Mouse (Mus musculus): ENCODE results near the gene Fam198a. TPM values are rescaled to one million over a fixed set of nuclear protein-coding genes. Genes with fewer than 3 reads are reported as not detected.

Gene Fam198a
- polyA plus RNA-seq, 1 experiment from 2014 or later = 6.7 TPM

DNA sequence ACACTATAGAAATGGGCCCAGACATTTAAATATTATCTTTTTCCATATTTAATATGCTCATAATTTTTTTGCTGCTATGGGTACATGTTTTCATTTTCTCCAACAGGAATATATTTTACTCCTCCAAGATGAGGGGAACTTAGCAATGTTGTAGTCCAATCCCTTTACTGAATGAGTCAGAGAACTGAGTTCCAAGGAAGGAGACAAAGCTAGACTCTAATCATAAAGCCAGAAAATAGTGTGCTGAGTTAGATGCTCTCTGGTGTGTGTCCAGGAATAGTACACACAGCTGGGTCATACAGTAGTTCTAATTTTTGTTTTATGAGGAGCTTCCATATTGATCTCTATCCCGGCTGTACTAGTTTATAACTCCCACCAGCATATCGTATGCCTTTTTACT, 55.4 kb downstream of the Fam198a start:
- no peak overlapping the region for H3K4me3 ChIP-seq (replicated peaks; ENCODE audit: low read length)
- H3K27me3 ChIP-seq (ENCODE audit: control insufficient read depth, insufficient read depth, low read length) = no peaks in the 10 kb centered on the region
- no peak overlapping the region for H3K9ac ChIP-seq (ENCODE audit: low read length)
- no peak overlapping the region for H3K4me2 ChIP-seq (ENCODE audit: low read depth, low read length)
- H3K9me3 ChIP-seq (replicated peaks; ENCODE audit: control insufficient read depth, low read length) = no peaks in the 10 kb centered on the region
- no peak for ATAC-seq (ENCODE audit: insufficient read depth, low FRiP score)
- 80% methylated on average over 2 of the region's 2 CpGs for WGBS
- H3K4me1 ChIP-seq (ENCODE audit: control insufficient read depth, insufficient read depth, low read length) = no peaks in the 10 kb centered on the region
- no peak overlapping the region for H3K27ac ChIP-seq (ENCODE audit: low read length)
- H3K36me3 ChIP-seq (ENCODE audit: control insufficient read depth, insufficient read depth, low read length) = no peaks in the 10 kb centered on the region

DNA sequence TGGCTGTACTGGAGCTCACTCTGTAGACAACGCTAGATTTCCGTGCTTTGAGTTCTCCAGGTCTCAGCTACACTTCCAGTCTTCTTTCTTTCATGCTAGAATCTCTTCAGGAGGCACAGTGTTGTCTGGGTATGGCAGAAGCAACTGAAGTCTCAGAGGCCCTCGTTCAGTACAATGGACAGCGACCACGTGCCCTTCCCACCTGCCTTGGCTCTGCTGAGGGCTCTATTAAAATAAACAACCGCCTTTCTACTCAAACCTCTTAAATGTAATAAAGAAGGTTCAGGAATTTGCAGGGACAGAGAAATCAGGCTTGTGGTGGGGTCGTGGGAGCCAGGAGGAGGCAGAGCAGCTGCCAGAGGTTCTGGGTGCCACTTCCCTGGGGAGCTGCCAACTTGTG, 55.8 kb downstream of the Fam198a start:
- ATAC-seq (ENCODE audit: insufficient read depth, low FRiP score) = peak; percentile 53; the same call in 1 of the 2 replicates
- Histone ChIP-seq H3K36me3 (ENCODE audit: control insufficient read depth, insufficient read depth, low read length) (no peaks in the 10 kb centered on the region), H3K9me3 (replicated peaks; ENCODE audit: control insufficient read depth, low read length) (no peaks in the 10 kb centered on the region), H3K27me3 (ENCODE audit: control insufficient read depth, insufficient read depth, low read length) (no peaks in the 10 kb centered on the region), H3K4me1 (ENCODE audit: control insufficient read depth, insufficient read depth, low read length) (no peaks in the 10 kb centered on the region), H3K27ac (ENCODE audit: low read length) (no peak overlapping the region), H3K4me2 (ENCODE audit: low read depth, low read length) (no peak overlapping the region), H3K9ac (ENCODE audit: low read length) (no peak overlapping the region), H3K4me3 (replicated peaks; ENCODE audit: low read length) (no peak overlapping the region)
- WGBS = 4% methylated on average over 7 of the region's 7 CpGs

DNA sequence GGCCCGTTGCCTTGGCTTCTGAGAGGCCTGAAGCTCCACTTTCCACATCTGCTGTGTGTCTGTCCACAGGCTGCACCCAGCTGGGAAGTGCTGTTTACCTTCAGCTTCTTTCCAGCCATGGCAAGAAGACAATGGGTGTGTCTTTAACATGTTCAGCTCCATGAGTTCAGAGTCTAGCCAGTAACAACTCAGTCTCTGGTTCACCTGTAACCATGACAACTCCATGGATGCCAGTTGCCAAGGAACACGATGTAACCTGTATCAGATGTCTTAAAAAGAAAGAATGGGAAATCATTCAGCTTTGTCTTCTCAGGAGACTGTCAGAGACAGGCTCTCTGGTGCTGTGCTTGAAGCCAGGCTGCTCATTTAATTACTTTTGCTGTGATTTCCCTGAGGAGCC, 58.1 kb downstream of the Fam198a start:
- WGBS = 38% methylated on average over 2 of the region's 2 CpGs
- no peak for ATAC-seq (ENCODE audit: insufficient read depth, low FRiP score)

DNA sequence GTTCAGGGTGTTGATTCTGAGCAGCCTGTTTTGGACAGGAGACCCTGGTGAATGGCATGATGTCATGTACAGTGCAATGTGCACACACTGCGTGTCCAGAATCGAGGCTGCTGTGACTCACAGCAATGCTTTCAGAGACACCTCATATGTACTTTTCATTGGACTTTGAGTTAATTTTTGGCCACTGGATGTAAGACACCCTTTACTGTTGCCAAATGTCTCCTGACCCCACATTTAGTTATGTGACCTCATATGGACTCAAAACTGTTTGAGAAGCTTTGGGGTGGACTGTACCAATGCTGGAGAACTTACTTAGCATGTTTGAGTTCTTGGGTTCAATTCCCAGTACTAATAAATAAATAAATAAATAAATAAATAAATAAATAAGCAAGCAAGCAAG, 60.0 kb downstream of the Fam198a start:
- no peaks in the 10 kb centered on the region for H3K27me3 ChIP-seq (ENCODE audit: control insufficient read depth, insufficient read depth, low read length)
- 68% methylated on average over 2 of the region's 2 CpGs for WGBS

More for the DNA sequence above, 58.1 kb downstream of the Fam198a start:
- Histone ChIP-seq H3K27ac (ENCODE audit: low read length) (no peak overlapping the region), H3K4me1 (ENCODE audit: control insufficient read depth, insufficient read depth, low read length) (no peaks in the 10 kb centered on the region), H3K4me3 (replicated peaks; ENCODE audit: low read length) (no peak overlapping the region), H3K27me3 (ENCODE audit: control insufficient read depth, insufficient read depth, low read length) (no peaks in the 10 kb centered on the region), H3K4me2 (ENCODE audit: low read depth, low read length) (no peak overlapping the region), H3K9me3 (replicated peaks; ENCODE audit: control insufficient read depth, low read length) (no peaks in the 10 kb centered on the region), H3K36me3 (ENCODE audit: control insufficient read depth, insufficient read depth, low read length) (no peaks in the 10 kb centered on the region), H3K9ac (ENCODE audit: low read length) (no peak overlapping the region)

DNA sequence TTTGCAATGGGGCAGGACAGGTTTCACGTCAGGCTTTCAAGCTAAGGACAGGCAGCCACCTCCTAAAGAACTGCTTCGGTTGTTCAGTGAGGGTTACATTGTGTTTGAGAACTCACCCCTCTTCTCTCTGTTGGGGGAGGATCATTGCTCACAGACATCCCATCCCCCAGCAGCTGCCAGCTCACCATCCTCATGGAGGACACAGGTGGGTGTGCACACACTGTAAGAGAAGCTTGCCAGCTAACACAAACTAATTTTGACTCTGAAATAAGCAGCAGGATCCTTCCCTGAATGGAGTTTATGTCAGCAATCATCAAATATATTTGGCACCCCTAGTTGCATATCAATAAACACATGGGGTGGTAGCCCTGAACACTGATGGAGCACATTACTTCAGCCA, 62.0 kb downstream of the Fam198a start:
- Histone ChIP-seq H3K27ac (ENCODE audit: low read length) (no peak overlapping the region), H3K4me2 (ENCODE audit: low read depth, low read length) (no peak overlapping the region), H3K4me3 (replicated peaks; ENCODE audit: low read length) (no peak overlapping the region), H3K9ac (ENCODE audit: low read length) (no peak overlapping the region), H3K27me3 (ENCODE audit: control insufficient read depth, insufficient read depth, low read length) (no peaks in the 10 kb centered on the region), H3K9me3 (replicated peaks; ENCODE audit: control insufficient read depth, low read length) (no peaks in the 10 kb centered on the region), H3K36me3 (ENCODE audit: control insufficient read depth, insufficient read depth, low read length) (no peaks in the 10 kb centered on the region), H3K4me1 (ENCODE audit: control insufficient read depth, insufficient read depth, low read length) (no peaks in the 10 kb centered on the region)
- ATAC-seq (ENCODE audit: insufficient read depth, low FRiP score) = no peak
- WGBS = 78% methylated on average over 2 of the region's 2 CpGs

More for the DNA sequence above, 60.0 kb downstream of the Fam198a start:
- Histone ChIP-seq H3K4me2 (ENCODE audit: low read depth, low read length) (no peak overlapping the region), H3K9ac (ENCODE audit: low read length) (no peak overlapping the region), H3K4me3 (replicated peaks; ENCODE audit: low read length) (no peak overlapping the region), H3K9me3 (replicated peaks; ENCODE audit: control insufficient read depth, low read length) (no peaks in the 10 kb centered on the region), H3K27ac (ENCODE audit: low read length) (no peak overlapping the region), H3K4me1 (ENCODE audit: control insufficient read depth, insufficient read depth, low read length) (no peaks in the 10 kb centered on the region), H3K36me3 (ENCODE audit: control insufficient read depth, insufficient read depth, low read length) (no peaks in the 10 kb centered on the region)
- no peak for ATAC-seq (ENCODE audit: insufficient read depth, low FRiP score)

DNA sequence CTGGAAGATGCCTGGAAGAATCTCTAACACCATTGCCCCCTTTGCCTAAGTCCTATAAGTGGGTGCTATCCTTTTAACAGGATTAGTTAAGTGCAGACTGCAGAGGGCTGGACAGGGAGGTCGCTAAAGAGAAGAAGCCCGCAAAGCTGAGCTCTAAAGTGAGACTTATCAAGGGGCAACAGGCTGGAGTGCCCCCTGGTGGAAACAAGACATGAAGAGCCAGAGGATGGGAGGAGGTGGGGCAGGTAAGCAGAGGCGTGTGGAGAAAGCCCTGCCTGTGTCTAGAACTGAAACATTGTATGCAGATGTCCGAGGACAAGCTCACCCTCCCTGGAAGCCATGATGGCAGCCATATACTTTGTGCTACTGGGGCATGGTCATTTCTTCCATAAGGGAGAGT, 62.8 kb downstream of the Fam198a start:
- Histone ChIP-seq H3K4me1 (ENCODE audit: control insufficient read depth, insufficient read depth, low read length) (no peaks in the 10 kb centered on the region), H3K27ac (ENCODE audit: low read length) (no peak overlapping the region), H3K27me3 (ENCODE audit: control insufficient read depth, insufficient read depth, low read length) (no peaks in the 10 kb centered on the region), H3K9me3 (replicated peaks; ENCODE audit: control insufficient read depth, low read length) (no peaks in the 10 kb centered on the region), H3K4me2 (ENCODE audit: low read depth, low read length) (no peak overlapping the region), H3K4me3 (replicated peaks; ENCODE audit: low read length) (no peak overlapping the region), H3K9ac (ENCODE audit: low read length) (no peak overlapping the region), H3K36me3 (ENCODE audit: control insufficient read depth, insufficient read depth, low read length) (no peaks in the 10 kb centered on the region)
- WGBS = 64% methylated on average over 4 of the region's 4 CpGs
- ATAC-seq (ENCODE audit: insufficient read depth, low FRiP score) = no peak

DNA sequence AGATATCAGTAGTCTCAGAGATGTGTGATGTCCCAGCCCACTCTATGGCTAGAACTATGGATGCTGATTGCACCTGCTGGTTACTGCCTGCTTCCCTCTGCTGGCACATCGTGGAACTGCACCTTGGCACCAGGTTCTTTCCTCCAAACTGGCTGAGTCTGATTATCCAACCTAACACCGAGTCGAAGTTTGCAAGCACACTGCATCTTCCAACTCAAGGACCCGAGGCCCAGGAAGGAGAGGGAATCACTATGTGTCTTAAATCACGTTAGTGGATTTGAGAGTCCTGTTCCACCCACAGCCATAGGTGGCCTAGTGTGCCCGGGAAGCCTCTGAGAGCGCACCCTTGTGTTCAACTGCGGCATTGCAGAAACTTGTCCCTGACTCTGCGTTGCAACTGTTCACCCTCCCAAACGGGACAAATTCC, 63.5 kb downstream of the Fam198a start:
- Histone ChIP-seq H3K4me1 (ENCODE audit: control insufficient read depth, insufficient read depth, low read length) (0 out of 2 replicates have a peak, but pooled peaks cover 4% of the 10 kb centered on the region), H3K4me2 (ENCODE audit: low read depth, low read length) (no peak overlapping the region), H3K27ac (ENCODE audit: low read length) (no peak overlapping the region), H3K4me3 (replicated peaks; ENCODE audit: low read length) (no peak overlapping the region), H3K9me3 (replicated peaks; ENCODE audit: control insufficient read depth, low read length) (no peaks in the 10 kb centered on the region), H3K36me3 (ENCODE audit: control insufficient read depth, insufficient read depth, low read length) (no peaks in the 10 kb centered on the region), H3K9ac (ENCODE audit: low read length) (no peak overlapping the region), H3K27me3 (ENCODE audit: control insufficient read depth, insufficient read depth, low read length) (no peaks in the 10 kb centered on the region)
- WGBS = 11% methylated on average over 10 of the region's 10 CpGs
- ATAC-seq (ENCODE audit: insufficient read depth, low FRiP score) = no peak

DNA sequence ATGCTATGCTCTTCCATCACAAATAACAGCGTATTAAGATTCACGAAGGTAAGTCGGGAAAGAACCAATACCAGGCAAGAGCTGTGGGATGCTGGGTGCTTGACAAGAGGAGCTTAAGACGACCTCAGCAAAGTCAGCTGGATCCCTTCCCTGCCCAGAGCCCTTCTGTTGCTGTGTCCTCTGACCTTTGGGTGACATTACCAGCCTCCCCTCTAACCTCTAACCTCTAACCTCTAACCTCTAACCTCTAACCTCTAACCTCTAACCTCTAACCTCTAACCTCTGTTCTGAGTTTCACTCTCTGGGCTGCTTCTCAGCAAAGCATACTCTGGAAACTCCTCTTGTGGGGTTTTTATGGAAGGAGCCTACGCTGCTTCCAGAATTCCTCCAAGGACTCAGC, 67.3 kb downstream of the Fam198a start:
- H3K4me2 ChIP-seq (ENCODE audit: low read depth, low read length) = no peak overlapping the region
- ATAC-seq (ENCODE audit: insufficient read depth, low FRiP score) = no peak
- H3K27ac ChIP-seq (ENCODE audit: low read length) = no peak overlapping the region
- no peaks in the 10 kb centered on the region for H3K27me3 ChIP-seq (ENCODE audit: control insufficient read depth, insufficient read depth, low read length)
- no peak overlapping the region for H3K9ac ChIP-seq (ENCODE audit: low read length)
- no peaks in the 10 kb centered on the region for H3K36me3 ChIP-seq (ENCODE audit: control insufficient read depth, insufficient read depth, low read length)
- H3K4me3 ChIP-seq (replicated peaks; ENCODE audit: low read length) = no peak overlapping the region
- H3K9me3 ChIP-seq (replicated peaks; ENCODE audit: control insufficient read depth, low read length) = no peaks in the 10 kb centered on the region
- WGBS = 77% methylated on average over 5 of the region's 5 CpGs
- H3K4me1 ChIP-seq (ENCODE audit: control insufficient read depth, insufficient read depth, low read length) = 0 out of 2 replicates have a peak, but pooled peaks cover 6% of the 10 kb centered on the region

DNA sequence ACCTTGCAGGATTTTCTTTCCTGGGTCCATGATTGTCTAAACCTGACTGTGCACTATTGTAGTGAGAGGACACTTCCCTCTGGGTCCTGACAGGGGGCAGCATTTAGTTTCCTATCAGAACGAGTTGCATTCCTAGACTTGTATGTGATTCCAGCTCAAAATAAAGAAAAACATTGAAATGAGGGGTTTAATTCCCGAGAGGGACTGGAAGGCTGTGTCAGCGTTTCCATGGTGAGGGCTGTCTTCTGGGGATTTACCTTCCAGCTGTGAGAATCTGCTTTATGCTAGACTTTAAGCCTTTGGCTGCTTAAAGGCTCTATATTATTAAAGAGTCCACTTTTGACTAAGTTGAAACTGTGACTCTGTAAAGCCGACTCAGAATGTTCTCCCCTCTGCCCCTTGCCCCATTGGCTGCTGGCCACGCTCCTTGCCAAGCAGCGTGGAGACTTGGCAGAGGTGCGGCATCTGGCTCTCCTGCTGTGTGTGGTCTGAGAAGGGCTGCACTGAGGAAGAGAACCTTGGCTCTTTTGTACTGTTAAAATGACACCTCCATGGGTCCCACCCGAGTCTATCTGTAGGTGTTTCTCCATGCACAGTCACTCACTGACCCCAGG, 68.1 kb downstream of the Fam198a start:
- WGBS = 10% methylated on average over 8 of the region's 8 CpGs

More for the DNA sequence above, 68.1 kb downstream of the Fam198a start:
- ATAC-seq (ENCODE audit: insufficient read depth, low FRiP score) = peak; percentile 77
- Histone ChIP-seq H3K4me2 (ENCODE audit: low read depth, low read length) (peak overlapping the region; percentile 0; the same call in 1 of the 2 replicates), H3K9me3 (replicated peaks; ENCODE audit: control insufficient read depth, low read length) (no peaks in the 10 kb centered on the region), H3K4me1 (ENCODE audit: control insufficient read depth, insufficient read depth, low read length) (0 out of 2 replicates have a peak, but pooled peaks cover 9% of the 10 kb centered on the region), H3K4me3 (replicated peaks; ENCODE audit: low read length) (no peak overlapping the region), H3K9ac (ENCODE audit: low read length) (no peak overlapping the region), H3K27ac (ENCODE audit: low read length) (peak overlapping the region; percentile 14; the same call in 1 of the 2 replicates), H3K36me3 (ENCODE audit: control insufficient read depth, insufficient read depth, low read length) (no peaks in the 10 kb centered on the region), H3K27me3 (ENCODE audit: control insufficient read depth, insufficient read depth, low read length) (no peaks in the 10 kb centered on the region)

Data from stomach, embryonic 16.5 days (tissue).